Mouse (Mus musculus) hindbrain, postnatal 0 days (tissue): ENCODE results near the gene Pbx4. TPM values are rescaled to one million over a fixed set of nuclear protein-coding genes. Genes with fewer than 3 reads are reported as not detected.

ENCODE experiments used
- ATAC-seq: fragments of 200-750 bp; cut with Nextera tagmentation; 2 replicates; pipeline ENCODE4 v1.8.0; 2017; ENCODE audit warnings: mild to moderate bottlenecking, moderate TSS enrichment, moderate library complexity
- DNase-seq: peaks from one replicate; pipeline ENCODE4 v3.0.0-alpha.2; 2015; ENCODE audit warnings: low spot score
- H3K27ac ChIP-seq: fragments of 300-500 bp; sonication (generic); 2 replicates; pipeline ENCODE4 v1.5.1; 2014; ENCODE audit warnings: mild to moderate bottlenecking
- H3K27me3 ChIP-seq: fragments of 300-500 bp; sonication (generic); 2 replicates; pipeline ENCODE4 v1.6.1; 2014; ENCODE audit warnings: low read length, mixed read lengths; ENCODE audit not compliant: insufficient read depth
- H3K36me3 ChIP-seq: fragments of 300-500 bp; sonication (generic); 2 replicates; pipeline ENCODE4 v1.6.1; 2014; ENCODE audit warnings: low read length, mixed read lengths; ENCODE audit not compliant: insufficient read depth
- H3K4me1 ChIP-seq: fragments of 300-500 bp; sonication (generic); 2 replicates; pipeline ENCODE4 v1.6.1; 2014; ENCODE audit warnings: antibody characterized with exemption, low read length, mixed read lengths; ENCODE audit not compliant: insufficient read depth
- H3K4me2 ChIP-seq: fragments of 300-500 bp; sonication (generic); 2 replicates; pipeline ENCODE4 v1.6.1; 2014; ENCODE audit warnings: low read depth, mild to moderate bottlenecking, low read length, moderate library complexity, mixed read lengths
- H3K4me3 ChIP-seq: fragments of 300-500 bp; sonication (generic); 2 replicates; pipeline ENCODE4 v1.5.1; 2014; ENCODE audit warnings: low read length
- H3K9ac ChIP-seq: fragments of 300-500 bp; sonication (generic); replicated peaks from 2 replicates; pipeline ENCODE4 v1.6.1; 2014; ENCODE audit warnings: mild to moderate bottlenecking, low read length, moderate library complexity, mixed read lengths
- H3K9me3 ChIP-seq: fragments of 300-500 bp; sonication (generic); 2 replicates; pipeline ENCODE4 v1.6.1; 2016; ENCODE audit warnings: low read length, mixed read lengths
- CTCF ChIP-seq: IDR thresholded peaks from 2 replicates; pipeline ENCODE4 v1.5.1; 2016; ENCODE audit warnings: antibody characterized with exemption, control low read depth, low read depth
- WGBS: fragments of 180-500 bp; shearing (Covaris S2); extraction: QIAGEN DNeasy Blood & Tissue Kit; methylation state at CpG from one replicate; pipeline ENCODE4 v1.1.7; 2014; 5-methylcytosine and 5-hydroxymethylcytosine counted together
- polyA plus RNA-seq: library from polyadenylated mRNA; unstranded; fragments of >200 nt; fragmentation: Nextera tagmentation; extraction: Ambion mirVana; gene quantifications from 2 replicates; pipeline ENCODE4 v1.2.1, GENCODE M21; 2015
- total RNA-seq: library from RNA; depleted of rRNA; stranded (reverse); fragments of >200 nt; gene quantifications from 2 replicates; pipeline ENCODE4 v1.2.3, GENCODE M21; 2014

Pbx4 gene
- total and polyA plus RNA-seq, 2 experiments from 2014 or later, result 81.9 to 86.4 TPM

- Histone ChIP-seq H3K4me2 (no peak overlapping the region), H3K36me3 (no peaks in the 10 kb centered on the region), H3K4me1 (no peaks in the 10 kb centered on the region), H3K27me3 (no peaks in the 10 kb centered on the region), H3K9me3 (no peaks in the 10 kb centered on the region), H3K27ac (no peak overlapping the region), H3K4me3 (no peak overlapping the region), H3K9ac (no peak overlapping the region)
- ATAC-seq (no peak), DNase-seq (no peak)
- 48% methylated on average over 3 of the region's 3 CpGs for WGBS
- peak; percentile 48 for TF ChIP-seq CTCF
These were observed 17.6 kb downstream of the Pbx4 start for GRCm38 (mm10) chr8:69849899-69850298.

GRCm38 (mm10) chr8:69850926-69851506, 18.7 kb downstream of the Pbx4 start:
- H3K27me3 ChIP-seq, result no peaks in the 10 kb centered on the region
- no peak for ATAC-seq
- WGBS, result 86% methylated on average over 7 of the region's 7 CpGs
- DNase-seq, result no peak
- H3K4me2 ChIP-seq, result no peak overlapping the region
- no peaks in the 10 kb centered on the region for H3K4me1 ChIP-seq
- no peak for TF ChIP-seq CTCF
- no peaks in the 10 kb centered on the region for H3K9me3 ChIP-seq
- H3K4me3 ChIP-seq, result no peak overlapping the region
- H3K9ac ChIP-seq, result no peak overlapping the region
- no peaks in the 10 kb centered on the region for H3K36me3 ChIP-seq
- no peak overlapping the region for H3K27ac ChIP-seq

- Histone ChIP-seq H3K27me3 (no peaks in the 10 kb centered on the region), H3K27ac (no peak overlapping the region), H3K4me2 (no peak overlapping the region), H3K4me1 (no peaks in the 10 kb centered on the region), H3K9me3 (no peaks in the 10 kb centered on the region), H3K36me3 (no peaks in the 10 kb centered on the region), H3K4me3 (no peak overlapping the region), H3K9ac (no peak overlapping the region)
- DNase-seq (no peak), ATAC-seq (no peak)
- no peak for TF ChIP-seq CTCF
- WGBS, result 95% methylated on average over 10 of the region's 10 CpGs
These were observed 21.6 kb downstream of the Pbx4 start for GRCm38 (mm10) chr8:69853869-69854268.

GRCm38 (mm10) chr8:69860807-69861206, 28.5 kb downstream of the Pbx4 start:
- 49% methylated on average over 4 of the region's 4 CpGs for WGBS
- TF ChIP-seq CTCF, result no peak
- Histone ChIP-seq H3K36me3 (no peaks in the 10 kb centered on the region), H3K27me3 (no peaks in the 10 kb centered on the region), H3K4me3 (no peak overlapping the region), H3K9ac (no peak overlapping the region), H3K4me2 (no peak overlapping the region), H3K9me3 (no peaks in the 10 kb centered on the region), H3K27ac (no peak overlapping the region), H3K4me1 (no peaks in the 10 kb centered on the region)
- ATAC-seq (no peak), DNase-seq (no peak)

GRCm38 (mm10) chr8:69861251-69861650, 29.0 kb downstream of the Pbx4 start:
- H3K27me3 ChIP-seq, result no peaks in the 10 kb centered on the region
- WGBS, result 87% methylated on average over 2 of the region's 2 CpGs
- no peak overlapping the region for H3K9ac ChIP-seq
- H3K4me1 ChIP-seq, result no peaks in the 10 kb centered on the region
- H3K27ac ChIP-seq, result no peak overlapping the region
- H3K4me2 ChIP-seq, result no peak overlapping the region
- DNase-seq (no peak), ATAC-seq (no peak)
- no peak overlapping the region for H3K4me3 ChIP-seq
- no peaks in the 10 kb centered on the region for H3K36me3 ChIP-seq
- no peak for TF ChIP-seq CTCF
- H3K9me3 ChIP-seq, result no peaks in the 10 kb centered on the region

- Histone ChIP-seq H3K4me3 (no peak overlapping the region), H3K27ac (no peak overlapping the region), H3K9me3 (no peaks in the 10 kb centered on the region), H3K36me3 (no peaks in the 10 kb centered on the region), H3K9ac (no peak overlapping the region), H3K4me1 (no peaks in the 10 kb centered on the region), H3K4me2 (no peak overlapping the region), H3K27me3 (no peaks in the 10 kb centered on the region)
- DNase-seq (no peak), ATAC-seq (no peak)
- WGBS, result 74% methylated on average over 5 of the region's 5 CpGs
- no peak for TF ChIP-seq CTCF
These were observed 31.2 kb downstream of the Pbx4 start for GRCm38 (mm10) chr8:69863387-69864020.

GRCm38 (mm10) chr8:69864180-69864579, 31.9 kb downstream of the Pbx4 start:
- no peak for ATAC-seq
- no peak for TF ChIP-seq CTCF
- no peaks in the 10 kb centered on the region for H3K27me3 ChIP-seq
- H3K36me3 ChIP-seq, result no peaks in the 10 kb centered on the region
- no peak overlapping the region for H3K9ac ChIP-seq
- WGBS, result 83% methylated on average over 5 of the region's 5 CpGs
- no peak overlapping the region for H3K4me3 ChIP-seq
- H3K4me1 ChIP-seq, result no peaks in the 10 kb centered on the region
- no peak overlapping the region for H3K27ac ChIP-seq
- no peak overlapping the region for H3K4me2 ChIP-seq
- no peaks in the 10 kb centered on the region for H3K9me3 ChIP-seq
- no peak for DNase-seq
